Mouse (Mus musculus): ENCODE data around the gene Syap1. TPM values are rescaled to one million over a fixed set of nuclear protein-coding genes. Genes with fewer than 3 reads are reported as not detected.

The Syap1 gene
- polyA plus RNA-seq, 1 experiment from 2014 or later, result 36.3 TPM

MicroRNAs within 50 kb of the gene (microRNA counts, 519-probe panel; counts per million panel counts)
- 1,533 counts per million, percentile 9 among the panel's probes with 10 or more counts for microRNA mmu-miR-3473

Small RNA genes lying within 50 kb of the gene (microRNA-seq; reads per million reads assigned to microRNA genes)
- not detected for gene Mir3473a

Other genes with a start within 250 kb of the Syap1 start
- 0.66 and 1.1 TPM in 2 replicates for gene Reps2, start 244.8 kb downstream of the Syap1 start, polyA plus RNA-seq (2014; fragmentation: Nextera tagmentation; extraction: Ambion mirVana)
- 648 and 671 TPM in 2 replicates for gene Rbbp7, start 128.0 kb downstream of the Syap1 start, polyA plus RNA-seq (2014; fragmentation: Nextera tagmentation; extraction: Ambion mirVana)
- 14.0 and 16.2 TPM in 2 replicates for gene Txlng, start 59.0 kb downstream of the Syap1 start, polyA plus RNA-seq (2014; fragmentation: Nextera tagmentation; extraction: Ambion mirVana)
- 90.0 and 103 TPM in 2 replicates for gene Ctps2, start 12.8 kb upstream of the Syap1 start, polyA plus RNA-seq (2014; fragmentation: Nextera tagmentation; extraction: Ambion mirVana)
- 165 and 210 TPM in 2 replicates for gene S100g, start 76.2 kb upstream of the Syap1 start, polyA plus RNA-seq (2014; fragmentation: Nextera tagmentation; extraction: Ambion mirVana)